Mouse (Mus musculus) midbrain, embryonic 16.5 days (tissue): ENCODE results near the gene Sec14l3. TPM values are rescaled to one million over a fixed set of nuclear protein-coding genes. Genes with fewer than 3 reads are reported as not detected.

Experiments used
- ATAC-seq: fragments of 200-750 bp; cut with Nextera tagmentation; 2 replicates; pipeline ENCODE4 v1.8.0; 2017; ENCODE audit warnings: moderate TSS enrichment
- H3K27ac ChIP-seq: fragments of 300-500 bp; sonication (generic); 2 replicates; pipeline ENCODE4 v1.5.1; 2014; ENCODE audit warnings: mild to moderate bottlenecking, low read length, mixed read lengths
- H3K27me3 ChIP-seq: fragments of 300-500 bp; sonication (generic); 2 replicates; pipeline ENCODE4 v1.6.1; 2014; ENCODE audit warnings: low read depth, low read length, mixed read lengths; ENCODE audit not compliant: control insufficient read depth, insufficient read depth
- H3K36me3 ChIP-seq: fragments of 300-500 bp; sonication (generic); 2 replicates; pipeline ENCODE4 v1.6.1; 2014; ENCODE audit warnings: mild to moderate bottlenecking, low read length, moderate library complexity, mixed read lengths; ENCODE audit not compliant: control insufficient read depth, insufficient read depth
- H3K4me1 ChIP-seq: fragments of 300-500 bp; sonication (generic); 2 replicates; pipeline ENCODE4 v1.6.1; 2014; ENCODE audit warnings: mild to moderate bottlenecking, low read length, mixed read lengths; ENCODE audit not compliant: control insufficient read depth, insufficient read depth
- H3K4me2 ChIP-seq: fragments of 300-500 bp; sonication (generic); 2 replicates; pipeline ENCODE4 v1.6.1; 2014; ENCODE audit warnings: mild to moderate bottlenecking, low read length, mixed read lengths
- H3K4me3 ChIP-seq: fragments of 300-500 bp; sonication (generic); 2 replicates; pipeline ENCODE4 v1.5.1; 2014; ENCODE audit warnings: low read depth, mild to moderate bottlenecking, low read length, moderate library complexity, mixed read lengths
- H3K9ac ChIP-seq: fragments of 300-500 bp; sonication (generic); 2 replicates; pipeline ENCODE4 v1.6.1; 2014; ENCODE audit warnings: low read depth, low read length, mixed read lengths
- H3K9me3 ChIP-seq: fragments of 300-500 bp; sonication (generic); replicated peaks from 2 replicates; pipeline ENCODE4 v1.6.1; 2014; ENCODE audit warnings: mild to moderate bottlenecking, low read length, mixed read lengths; ENCODE audit not compliant: control insufficient read depth, poor library complexity, severe bottlenecking
- WGBS: fragments of 180-500 bp; shearing (Covaris S2); extraction: QIAGEN DNeasy Blood & Tissue Kit; methylation state at CpG from one replicate; pipeline ENCODE4 v1.1.7; 2014; 5-methylcytosine and 5-hydroxymethylcytosine counted together
- polyA plus RNA-seq: library from polyadenylated mRNA; unstranded; fragments of >200 nt; fragmentation: Nextera tagmentation; extraction: Ambion mirVana; gene quantifications from 2 replicates; pipeline ENCODE4 v1.2.1, GENCODE M21; 2015

The Sec14l3 gene
- polyA plus RNA-seq, 1 experiment from 2014 or later, result 2.8 TPM

GRCm38 (mm10) chr11:4078267-4078933, 13.8 kb downstream of the Sec14l3 start:
- H3K27ac ChIP-seq, result no peak overlapping the region
- no peaks in the 10 kb centered on the region for H3K36me3 ChIP-seq
- no peaks in the 10 kb centered on the region for H3K4me1 ChIP-seq
- WGBS, result 89% methylated on average over 7 of the region's 7 CpGs
- no peak overlapping the region for H3K9ac ChIP-seq
- no peak overlapping the region for H3K4me2 ChIP-seq
- no peaks in the 10 kb centered on the region for H3K9me3 ChIP-seq
- no peak for ATAC-seq
- no peak overlapping the region for H3K4me3 ChIP-seq
- H3K27me3 ChIP-seq, result 0 out of 2 replicates have a peak, but pooled peaks cover 3% of the 10 kb centered on the region

- H3K4me1 ChIP-seq, result no peaks in the 10 kb centered on the region
- H3K9ac ChIP-seq, result no peak overlapping the region
- H3K36me3 ChIP-seq, result no peaks in the 10 kb centered on the region
- H3K9me3 ChIP-seq, result no peaks in the 10 kb centered on the region
- H3K4me2 ChIP-seq, result no peak overlapping the region
- WGBS, result 12% methylated on average over 4 of the region's 4 CpGs
- H3K4me3 ChIP-seq, result no peak overlapping the region
- no peak overlapping the region for H3K27ac ChIP-seq
- ATAC-seq, result no peak
- 0 out of 2 replicates have a peak, but pooled peaks cover 3% of the 10 kb centered on the region for H3K27me3 ChIP-seq
These were observed 15.6 kb downstream of the Sec14l3 start for GRCm38 (mm10) chr11:4080219-4080618.

- no peaks in the 10 kb centered on the region for H3K27me3 ChIP-seq
- 33% methylated on average over 5 of the region's 5 CpGs for WGBS
These were observed 18.9 kb downstream of the Sec14l3 start for GRCm38 (mm10) chr11:4083316-4084078.

GRCm38 (mm10) chr11:4086246-4086645, 21.6 kb downstream of the Sec14l3 start:
- Histone ChIP-seq H3K4me1 (no peaks in the 10 kb centered on the region), H3K4me3 (no peak overlapping the region), H3K9me3 (no peaks in the 10 kb centered on the region), H3K9ac (no peak overlapping the region), H3K27me3 (no peaks in the 10 kb centered on the region), H3K36me3 (peaks cover 5% of the 10 kb centered on the region), H3K4me2 (no peak overlapping the region), H3K27ac (no peak overlapping the region)
- ATAC-seq, result no peak
- 36% methylated on average over 1 of the region's 1 CpGs for WGBS

More at GRCm38 (mm10) chr11:4083316-4084078, 18.9 kb downstream of the Sec14l3 start:
- no peaks in the 10 kb centered on the region for H3K4me1 ChIP-seq
- ATAC-seq, result peak; percentile 36; the same call in 1 of the 2 replicates
- no peaks in the 10 kb centered on the region for H3K36me3 ChIP-seq
- no peak overlapping the region for H3K9ac ChIP-seq
- no peaks in the 10 kb centered on the region for H3K9me3 ChIP-seq
- H3K4me3 ChIP-seq, result no peak overlapping the region
- no peak overlapping the region for H3K4me2 ChIP-seq
- no peak overlapping the region for H3K27ac ChIP-seq

GRCm38 (mm10) chr11:4087267-4087666, 22.6 kb downstream of the Sec14l3 start:
- no peak overlapping the region for H3K4me2 ChIP-seq
- H3K9me3 ChIP-seq, result no peaks in the 10 kb centered on the region
- H3K27me3 ChIP-seq, result no peaks in the 10 kb centered on the region
- H3K9ac ChIP-seq, result no peak overlapping the region
- 40% methylated on average over 2 of the region's 2 CpGs for WGBS
- 0 out of 2 replicates have a peak, but pooled peaks have one; percentile 8 for ATAC-seq
- H3K27ac ChIP-seq, result no peak overlapping the region
- no peaks in the 10 kb centered on the region for H3K4me1 ChIP-seq
- H3K4me3 ChIP-seq, result no peak overlapping the region
- peaks cover 12% of the 10 kb centered on the region for H3K36me3 ChIP-seq

- peak overlapping the region; percentile 96 for H3K4me2 ChIP-seq
- peaks cover 12% of the 10 kb centered on the region for H3K36me3 ChIP-seq
- ATAC-seq, result no peak
- no peaks in the 10 kb centered on the region for H3K9me3 ChIP-seq
- H3K4me1 ChIP-seq, result peaks cover 24% of the 10 kb centered on the region
- H3K27me3 ChIP-seq, result no peaks in the 10 kb centered on the region
- H3K9ac ChIP-seq, result no peak overlapping the region
- H3K4me3 ChIP-seq, result peak overlapping the region; percentile 55
- no peak overlapping the region for H3K27ac ChIP-seq
- 85% methylated on average over 18 of the region's 18 CpGs for WGBS
These were observed 29.1 kb downstream of the Sec14l3 start for GRCm38 (mm10) chr11:4093459-4094377.

GRCm38 (mm10) chr11:4094378-4095170, 29.9 kb downstream of the Sec14l3 start:
- H3K36me3 ChIP-seq, result peaks cover 12% of the 10 kb centered on the region
- H3K4me1 ChIP-seq, result peaks cover 24% of the 10 kb centered on the region
- no peaks in the 10 kb centered on the region for H3K9me3 ChIP-seq
- peak overlapping the region; percentile 96 for H3K4me2 ChIP-seq
- no peaks in the 10 kb centered on the region for H3K27me3 ChIP-seq
- H3K9ac ChIP-seq, result peak overlapping the region; percentile 68
- H3K27ac ChIP-seq, result peak overlapping the region; percentile 69
- peak overlapping the region; percentile 55 for H3K4me3 ChIP-seq
- no peak for ATAC-seq
- 7% methylated on average over 23 of the region's 24 CpGs for WGBS
